Mouse (Mus musculus): ENCODE results near the gene Kdm2b. TPM values are rescaled to one million over a fixed set of nuclear protein-coding genes. Genes with fewer than 3 reads are reported as not detected.

Gene Kdm2b
- total RNA-seq, 2 experiments from 2014 or later = 13.0 to 13.7 TPM

GRCm38 (mm10) chr5:122863053-122863452 lies 126.6 kb downstream of the Kdm2b start:
- no peak for DNase-seq (ENCODE audit: low spot score in 2 of 2)

GRCm38 (mm10) chr5:122855858-122856257 lies 133.8 kb downstream of the Kdm2b start:
- no peak for DNase-seq (ENCODE audit: low spot score in 2 of 2)

DNA sequence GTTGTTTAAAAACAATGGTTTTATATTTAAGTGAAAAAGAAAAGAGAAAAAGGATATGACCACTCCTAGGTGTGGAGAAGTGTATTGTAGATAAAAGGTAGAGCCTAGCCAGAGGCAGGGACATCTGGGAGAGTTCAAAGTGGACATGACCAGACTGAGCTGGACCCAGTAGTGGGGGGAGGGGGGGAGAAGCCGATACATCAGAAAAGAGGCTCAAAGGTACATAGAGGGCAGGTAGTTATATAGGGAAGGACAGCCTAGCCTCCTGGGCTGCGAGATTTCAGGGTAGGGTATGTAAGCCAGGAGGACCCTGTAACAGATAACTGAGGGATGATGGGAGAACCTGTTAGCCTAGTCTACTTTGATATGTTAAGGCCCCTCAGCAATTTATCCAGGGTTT lies 137.0 kb downstream of the Kdm2b start:
- no peak for DNase-seq (ENCODE audit: low spot score in 2 of 2)

GRCm38 (mm10) chr5:122850319-122851002 lies 139.2 kb downstream of the Kdm2b start:
- DNase-seq (ENCODE audit: low spot score in 2 of 2) = no peak

DNA sequence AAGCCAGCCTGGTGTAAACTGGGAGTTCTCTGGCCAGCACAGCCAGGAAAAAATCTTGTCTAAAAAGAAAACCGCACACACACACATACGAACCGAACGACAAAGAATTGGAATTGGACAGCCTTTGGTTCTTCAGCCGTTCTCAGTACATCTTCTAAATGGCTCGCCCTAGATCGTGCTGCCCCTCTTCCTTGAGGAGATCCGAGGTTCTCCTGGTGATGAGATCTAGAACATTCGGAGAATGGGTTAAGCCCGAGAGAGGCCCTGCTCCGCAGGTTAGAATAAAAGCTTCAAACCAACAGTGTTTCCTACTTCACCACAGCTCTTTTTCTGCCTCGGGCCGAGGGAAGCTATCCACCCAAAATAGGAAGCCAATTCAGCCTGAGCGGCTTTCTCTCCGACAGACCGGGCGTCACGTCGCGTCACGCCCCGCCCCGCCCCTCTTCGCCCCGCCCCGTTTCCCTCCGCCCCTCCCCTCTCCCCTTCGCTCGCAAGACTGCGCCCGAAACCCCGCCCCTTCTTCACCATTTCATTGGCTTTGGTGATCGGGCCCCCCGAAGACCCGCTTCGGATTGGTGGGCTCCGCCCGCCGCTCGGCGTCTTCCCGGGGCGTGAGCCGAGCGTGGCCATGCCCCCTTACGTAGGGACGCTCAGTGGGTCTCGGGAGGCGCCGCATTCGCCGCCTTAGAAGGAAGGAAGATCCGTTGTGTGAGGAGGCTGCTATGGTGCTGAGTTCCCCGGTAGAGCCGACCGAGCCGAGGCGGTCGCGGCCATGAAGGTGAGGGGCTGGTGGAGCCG lies 139.9 kb downstream of the Kdm2b start, which contains the start of gene Rnf34:
TSS of gene Rnf34 (plus strand) at position 528 of the 798 bp plus-strand sequence.
- peak; percentile 91 to 92 for DNase-seq (ENCODE audit: low spot score in 2 of 2)

DNA sequence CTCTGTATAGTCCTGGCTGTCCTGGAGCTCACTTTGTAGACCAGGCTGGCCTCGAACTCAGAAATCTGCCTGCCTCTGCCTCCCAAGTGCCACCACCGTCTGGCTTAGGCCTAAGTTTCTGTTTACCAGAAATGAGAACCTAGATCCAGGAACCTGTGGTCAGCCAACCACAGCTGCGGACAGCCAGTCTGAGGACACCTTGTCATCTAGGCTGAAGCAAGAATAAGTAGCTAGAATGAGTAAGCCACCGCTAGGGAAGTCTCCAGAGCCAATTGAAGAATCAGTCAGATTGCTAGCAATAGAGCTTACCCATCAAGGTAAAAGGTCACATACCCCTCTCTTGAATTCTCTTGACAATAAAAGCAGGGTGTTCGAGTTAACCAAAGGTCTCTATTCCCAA lies 145.8 kb downstream of the Kdm2b start:
- no peak for DNase-seq (ENCODE audit: low spot score in 2 of 2)

DNA sequence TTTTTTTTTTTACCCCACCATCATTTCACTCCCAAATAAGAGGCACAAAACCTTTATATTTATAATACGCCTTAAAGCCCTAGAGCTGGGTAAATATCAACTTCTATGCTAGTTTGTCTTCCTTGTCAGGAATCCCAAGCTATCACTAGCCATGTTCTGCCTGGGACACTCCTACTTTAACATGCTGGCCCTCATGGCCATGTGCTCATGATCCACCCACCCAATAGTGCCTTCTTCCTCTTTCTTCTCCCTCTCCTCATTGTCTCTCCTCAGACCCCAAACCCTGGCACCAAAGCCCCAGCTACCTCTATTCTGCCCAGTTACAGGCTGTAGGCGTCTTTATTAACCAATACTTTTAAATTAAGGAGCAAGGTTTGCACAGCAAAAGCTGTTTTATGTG lies 148.5 kb downstream of the Kdm2b start:
- no peak for DNase-seq (ENCODE audit: low spot score in 2 of 2)

GRCm38 (mm10) chr5:122832996-122833395 lies 156.6 kb downstream of the Kdm2b start:
- no peak for DNase-seq (ENCODE audit: low spot score in 2 of 2)

DNA sequence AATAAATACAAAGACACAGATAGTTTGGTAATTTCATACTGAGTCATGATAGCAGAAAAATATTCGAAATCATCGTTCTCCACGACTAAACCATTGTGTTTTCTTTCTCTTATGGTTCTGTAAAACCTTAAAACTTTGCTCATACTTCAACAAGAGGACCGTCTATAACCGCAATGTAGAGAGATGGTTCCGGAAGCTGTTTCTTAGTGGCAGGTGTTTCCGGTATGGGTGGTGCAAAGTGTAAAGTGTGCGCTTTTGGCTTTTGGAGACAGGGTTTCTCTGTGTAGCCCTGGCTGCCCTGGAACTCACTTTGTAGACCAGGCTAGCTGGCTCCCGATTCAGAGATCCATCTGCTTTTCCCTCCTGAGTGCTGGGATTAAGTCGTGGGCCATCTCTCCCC lies 157.1 kb downstream of the Kdm2b start:
- no peak for DNase-seq (ENCODE audit: low spot score in 2 of 2)

DNA sequence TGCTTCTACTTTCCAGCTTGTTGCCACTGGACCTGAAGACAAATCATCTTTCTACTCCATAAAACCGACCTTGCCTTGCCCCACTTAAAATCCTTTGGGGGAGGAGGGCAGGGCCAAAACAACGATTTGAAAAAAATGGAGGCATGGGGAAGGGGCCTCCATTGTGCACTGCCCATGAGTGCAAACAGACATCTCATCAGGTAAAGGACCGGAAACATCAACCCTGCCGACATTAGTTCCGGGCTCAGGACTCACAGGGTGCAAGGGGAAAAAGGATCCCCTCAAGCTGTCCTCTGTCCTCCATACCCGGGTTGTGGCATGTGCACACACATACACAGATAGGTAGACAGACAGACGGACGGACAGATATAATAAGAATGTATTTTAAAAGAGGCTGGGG lies 164.5 kb downstream of the Kdm2b start:
- no peak for DNase-seq (ENCODE audit: low spot score in 2 of 2)

DNA sequence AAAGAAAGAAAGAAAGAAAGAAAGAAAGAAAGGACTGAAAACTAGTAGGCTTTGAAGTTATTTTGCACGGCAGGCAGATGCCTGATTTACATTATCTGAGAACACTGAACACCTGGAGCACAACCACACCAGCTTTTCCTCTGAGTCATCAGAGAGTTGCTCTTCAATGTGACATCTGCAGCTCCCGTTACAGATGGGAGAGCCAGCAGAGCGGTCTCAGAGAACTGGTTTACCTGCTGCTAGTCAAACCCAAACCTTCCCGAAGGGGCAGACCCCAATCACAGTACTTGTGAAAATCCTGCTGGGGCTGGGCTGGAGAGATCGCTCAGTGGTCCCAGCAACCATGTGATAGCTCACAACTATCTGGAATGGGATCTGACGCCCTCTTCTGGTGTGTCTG lies 165.2 kb downstream of the Kdm2b start:
- no peak for DNase-seq (ENCODE audit: low spot score in 2 of 2)

- DNase-seq (ENCODE audit: low spot score in 2 of 2) = no peak
Observed at GRCm38 (mm10) chr5:122823976-122824375, 165.6 kb downstream of the Kdm2b start.

DNA sequence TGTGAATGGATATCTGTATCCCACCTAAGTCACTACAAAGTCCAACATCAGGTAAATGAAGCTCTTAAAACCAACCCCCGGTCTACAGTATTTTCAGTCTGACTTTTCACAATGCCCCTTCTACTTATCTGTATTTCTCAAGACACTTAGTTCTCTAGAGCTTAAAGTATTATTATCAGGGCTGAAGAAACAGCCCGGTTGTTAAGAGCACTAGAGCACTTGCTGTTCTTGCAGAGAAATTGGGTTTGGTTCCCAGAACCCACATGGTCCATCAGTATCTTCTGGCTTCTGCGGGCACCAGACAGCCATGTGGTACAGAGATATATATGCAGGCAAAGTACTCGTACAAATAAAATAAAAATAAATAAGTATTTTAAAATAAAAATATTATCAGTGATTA lies 167.2 kb downstream of the Kdm2b start:
- DNase-seq (ENCODE audit: low spot score in 2 of 2) = no peak

GRCm38 (mm10) chr5:122821524-122821885 lies 168.1 kb downstream of the Kdm2b start:
- DNase-seq (ENCODE audit: low spot score in 2 of 2) = no peak

GRCm38 (mm10) chr5:122820777-122821523 lies 168.7 kb downstream of the Kdm2b start, which contains the start of gene Anapc5:
Gene Anapc5, minus strand, starts transcription at chr5:122821339.
- peak; percentile 86 to 90 for DNase-seq (ENCODE audit: low spot score in 2 of 2)

Other genes starting within 250 kb of the Kdm2b start
- 10 to 100 TPM; 26.7 to 36.4 TPM for gene Camkk2, start 210.4 kb downstream of the Kdm2b start, total RNA-seq (2021)
- 100 to 1,000 TPM; 148 to 156 TPM for gene Anapc5, start 168.5 kb downstream of the Kdm2b start, total RNA-seq (2021)
- 10 to 100 TPM; 15.9 to 26.0 TPM for gene Rnf34, start 139.8 kb downstream of the Kdm2b start, total RNA-seq (2021)
- gene Orai1, start 25.3 kb upstream of the Kdm2b start, total RNA-seq (2021) = 10 to 100 TPM; 10.1 to 11.0 TPM
- gene Morn3, start 57.2 kb upstream of the Kdm2b start, total RNA-seq (2021) = not detected
- gene Tmem120b, start 78.6 kb upstream of the Kdm2b start, total RNA-seq (2021) = 10 to 100 TPM; 22.2 to 68.8 TPM
- gene Rhof, start 142.9 kb upstream of the Kdm2b start, total RNA-seq (2021) = 1 to 10 TPM in 1 of 2 experiments, under 1 TPM in 1; 0.66 to 1.2 TPM
- 10 to 100 TPM; 19.1 to 25.8 TPM for gene Setd1b, start 152.4 kb upstream of the Kdm2b start, total RNA-seq (2021)
- 10 to 100 TPM; 20.7 to 21.1 TPM for gene Psmd9, start 179.6 kb upstream of the Kdm2b start, total RNA-seq (2021)
- 1 to 10 TPM; 1.2 to 3.6 TPM for gene Hpd, start 192.9 kb upstream of the Kdm2b start, total RNA-seq (2021)